Comparison of ENCODE assay signal across 23 mouse cellular contexts in genomic region chr5:107731408-107731807, GRCm38 (mm10). TPM values are rescaled to one million over a fixed set of nuclear protein-coding genes. Genes with fewer than 3 reads are reported as not detected.
A peak's percentile ranks its signal among the peaks of the same experiment; 100 is the strongest.
DNase-seq lines count a peak whose midpoint lies in the region; ATAC-seq lines count a peak whose summit lies in the region.
"Had no signal": no experiment of that assay in that cellular context is flagged by ENCODE, and none has a peak within 500 bp of the region (broad histone marks: within the 10 kb centered on the region; RNA-seq: fewer than 3 reads in every experiment).

No protein-coding gene starts in this region.

- DNase-seq in CD4-positive helper T cell, adult 2 months (ENCODE audit: low read depth, low spot score): peak; percentile 69
- DNase-seq in induced T-regulatory cell, adult 2 months (ENCODE audit: low read depth): peak; percentile 60
- DNase-seq in lung, postnatal 25 days (ENCODE audit: low spot score): no peak
- DNase-seq in cerebellum, postnatal 4 days (ENCODE audit: low spot score in 2 of 2): no peak
- DNase-seq: adrenal gland, postnatal 10 days; adrenal gland, postnatal 36 days; B cell, adult 2 months; cerebellum, adult 18-20 months; cerebellum, adult 9-10 months; cerebellum, postnatal 14 days; forebrain, postnatal 0 days; gastrocnemius, adult 2 months; gastrocnemius, postnatal 14 days; heart, postnatal 10 days; heart, postnatal 36 days; kidney, adult 11 months had no signal

- ATAC-seq in CD4-positive, CD25-positive, alpha-beta regulatory T cell, adult 4 months: peak; percentile 55
- ATAC-seq in megakaryocyte progenitor cell, adult 5-6 weeks (replicated peaks; ENCODE audit: poor library complexity): no peak
- ATAC-seq: forebrain, embryonic 14.5 days; forebrain, postnatal 0 days; hindbrain, postnatal 0 days; intestine, embryonic 15.5 days had no signal

RNA-seq across cellular contexts. Expression of gene Gfi1, which starts 5.6 kb away (rescaled TPM):
- 1 to 10 TPM; 2.5 to 6.1 TPM for polyA plus RNA-seq in CD4-positive, CD25-positive, alpha-beta regulatory T cell, adult 4 months (2017; shearing (Covaris generic))
- 45.2 and 47.9 TPM in 2 replicates for total RNA-seq in megakaryocyte progenitor cell, adult 5-6 weeks (2015)
- total RNA-seq in megakaryocyte progenitor cell, adult 5-6 weeks (2017): 57.9 and 61.6 TPM in 2 replicates
- total RNA-seq: forebrain, postnatal 0 days; gastrocnemius, adult 2 months; gastrocnemius, postnatal 14 days; heart, postnatal 36 days; MEL had no signal
- polyA plus RNA-seq: forebrain, embryonic 14.5 days; forebrain, postnatal 0 days; hindbrain, embryonic 13.5 days had no signal

Comparison
In these comparisons a context has a peak if more than half of its experiments do, and no peak if none do; other contexts are left out.
1. DNase-seq: peak in CD4-positive helper T cell, adult 2 months (single experiment) and induced T-regulatory cell, adult 2 months (single experiment); none in lung, postnatal 25 days (single experiment) and cerebellum, postnatal 4 days (0 of 2).